ENCODE assay signal across 19 mouse cellular contexts in the genomic region with DNA sequence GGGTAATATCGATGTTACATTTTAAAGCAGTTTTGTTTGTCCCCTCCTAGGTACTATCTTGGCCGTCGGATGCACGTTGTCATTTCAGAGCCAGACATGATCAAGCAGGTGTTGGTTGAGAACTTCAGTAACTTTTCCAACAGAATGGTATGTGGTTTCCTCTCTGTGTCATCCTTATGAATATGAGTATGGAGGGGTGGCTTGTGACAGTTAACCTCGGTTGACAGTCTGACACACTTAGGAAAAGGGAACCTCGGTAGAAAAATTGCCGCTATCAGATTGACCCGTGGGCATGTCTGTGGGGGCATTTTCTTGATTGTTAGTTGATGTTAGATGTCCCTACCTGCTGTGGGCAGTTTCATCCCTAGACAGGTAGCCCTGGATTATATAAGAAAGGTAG.
DNase-seq lines count a peak whose midpoint lies in the region; ATAC-seq lines count a peak whose summit lies in the region.
"Had no signal": no experiment of that assay in that cellular context is flagged by ENCODE, and none has a peak within 500 bp of the region (broad histone marks: within the 10 kb centered on the region; RNA-seq: fewer than 3 reads in every experiment).

No protein-coding gene starts in this region.

- peak overlapping the region; percentile 78; the same call in 1 of the 2 replicates for H3K27ac ChIP-seq in kidney, embryonic 16.5 days (ENCODE audit: low read length)
- peak overlapping the region; percentile 35 for H3K27ac ChIP-seq in macrophage
- H3K27ac ChIP-seq: embryonic facial prominence, embryonic 12.5 days; forebrain, embryonic 15.5 days; heart, adult 2 months; heart, embryonic 15.5 days; hindbrain, embryonic 10.5 days; hindbrain, embryonic 15.5 days had no signal

- H3K4me2 ChIP-seq in kidney, embryonic 16.5 days (replicated peaks; ENCODE audit: low read depth, low read length) = no peak overlapping the region
- H3K4me2 ChIP-seq: embryonic facial prominence, embryonic 12.5 days; forebrain, embryonic 15.5 days; heart, embryonic 11.5 days; heart, embryonic 15.5 days; hindbrain, embryonic 15.5 days had no signal

- DNase-seq in kidney, postnatal 4 days = no peak
- peak; percentile 61 for DNase-seq in 416B (ENCODE audit: low read depth)
- peak; percentile 15 for DNase-seq in MEL-GATA-1-ER (ENCODE audit: extremely low read depth, low read depth)
- no peak for DNase-seq in gastrocnemius, postnatal 4 days (ENCODE audit: low spot score in 2 of 2)
- DNase-seq in cerebellum, adult 18-20 months = no peak
- no peak for DNase-seq in heart, postnatal 10 days
- DNase-seq: adrenal gland, postnatal 10 days; cerebellum, adult 2 months; cerebellum, postnatal 10 days; gastrocnemius, postnatal 36 days; heart, adult 2 months had no signal

- ATAC-seq in kidney, embryonic 16.5 days (ENCODE audit: low FRiP score, low TSS enrichment) = no peak
- ATAC-seq: forebrain, embryonic 15.5 days had no signal

- H3K9me3 ChIP-seq in kidney, embryonic 16.5 days (ENCODE audit: low read length) = no peaks in the 10 kb centered on the region
- H3K9me3 ChIP-seq: embryonic facial prominence, embryonic 12.5 days; forebrain, embryonic 15.5 days; heart, embryonic 15.5 days; hindbrain, embryonic 10.5 days; hindbrain, embryonic 15.5 days had no signal

- H3K4me3 ChIP-seq in kidney, embryonic 16.5 days (ENCODE audit: low read length) = no peak overlapping the region
- H3K4me3 ChIP-seq in macrophage (ENCODE audit: inconsistent target) = no peak overlapping the region
- H3K4me3 ChIP-seq: embryonic facial prominence, embryonic 12.5 days; forebrain, embryonic 15.5 days; heart, adult 2 months; heart, embryonic 15.5 days; hindbrain, embryonic 10.5 days; hindbrain, embryonic 15.5 days had no signal

- H3K4me1 ChIP-seq in kidney, embryonic 16.5 days (ENCODE audit: insufficient read depth, low read length) = peaks cover 19% of the 10 kb centered on the region
- H3K4me1 ChIP-seq: embryonic facial prominence, embryonic 12.5 days; forebrain, embryonic 15.5 days; hindbrain, embryonic 10.5 days; hindbrain, embryonic 15.5 days had no signal

- no peak overlapping the region for H3K9ac ChIP-seq in kidney, embryonic 16.5 days (replicated peaks; ENCODE audit: low read length)
- H3K9ac ChIP-seq: embryonic facial prominence, embryonic 12.5 days; forebrain, embryonic 15.5 days; heart, embryonic 15.5 days; hindbrain, embryonic 15.5 days had no signal

- intact Hi-C loops in heart, postnatal 10 days (cut with DNase I) = no loop called here

- 92% methylated on average over 8 of the region's 8 CpGs for WGBS in kidney, embryonic 16.5 days
- 39% methylated on average over 8 of the region's 8 CpGs for WGBS in macrophage (ENCODE audit: missing documents)

- peaks cover 39% of the 10 kb centered on the region for H3K79me2 ChIP-seq in macrophage (ENCODE audit: inconsistent target)

- H3K27me3 ChIP-seq in kidney, embryonic 16.5 days (ENCODE audit: insufficient read depth, low read length) = no peaks in the 10 kb centered on the region
- H3K27me3 ChIP-seq: embryonic facial prominence, embryonic 12.5 days; forebrain, embryonic 15.5 days; heart, embryonic 15.5 days; hindbrain, embryonic 15.5 days had no signal

- H3K36me3 ChIP-seq in kidney, embryonic 16.5 days (ENCODE audit: insufficient read depth, low read length) = no peaks in the 10 kb centered on the region
- peaks cover 40% of the 10 kb centered on the region for H3K36me3 ChIP-seq in macrophage (ENCODE audit: inconsistent target)
- H3K36me3 ChIP-seq: embryonic facial prominence, embryonic 12.5 days; forebrain, embryonic 15.5 days; heart, embryonic 15.5 days; hindbrain, embryonic 10.5 days; hindbrain, embryonic 15.5 days had no signal

Comparison
In these comparisons a context has a peak if more than half of its experiments do, and no peak if none do; other contexts are left out.
1. DNase-seq: peak in 416B (single experiment) and MEL-GATA-1-ER (single experiment); none in kidney, postnatal 4 days (0 of 2), gastrocnemius, postnatal 4 days (0 of 2), cerebellum, adult 18-20 months (0 of 2) and heart, postnatal 10 days (0 of 2).